Mouse (Mus musculus): ENCODE measurements around the gene Fgd3.

Gene Fgd3

DNA sequence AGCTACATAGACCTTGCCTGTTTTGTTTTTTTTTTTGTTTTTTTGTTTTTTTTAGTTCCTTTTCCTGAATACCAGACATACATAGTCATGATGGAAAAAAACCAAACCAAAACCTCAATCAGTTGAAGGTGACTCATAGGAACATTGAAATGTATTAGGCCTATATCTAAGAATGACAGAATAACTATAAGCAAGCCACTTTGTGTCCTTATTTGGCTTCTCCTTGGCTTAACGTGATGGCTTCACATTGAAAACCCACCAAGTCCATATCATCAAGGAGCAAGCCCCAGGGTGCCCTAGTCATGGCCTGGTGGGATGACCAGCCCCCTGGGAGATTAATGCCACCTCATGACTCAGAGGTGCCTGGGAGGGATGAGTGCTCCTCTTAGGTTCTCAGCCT, 19.3 kb downstream of the Fgd3 start:
- no peak for DNase-seq

DNA sequence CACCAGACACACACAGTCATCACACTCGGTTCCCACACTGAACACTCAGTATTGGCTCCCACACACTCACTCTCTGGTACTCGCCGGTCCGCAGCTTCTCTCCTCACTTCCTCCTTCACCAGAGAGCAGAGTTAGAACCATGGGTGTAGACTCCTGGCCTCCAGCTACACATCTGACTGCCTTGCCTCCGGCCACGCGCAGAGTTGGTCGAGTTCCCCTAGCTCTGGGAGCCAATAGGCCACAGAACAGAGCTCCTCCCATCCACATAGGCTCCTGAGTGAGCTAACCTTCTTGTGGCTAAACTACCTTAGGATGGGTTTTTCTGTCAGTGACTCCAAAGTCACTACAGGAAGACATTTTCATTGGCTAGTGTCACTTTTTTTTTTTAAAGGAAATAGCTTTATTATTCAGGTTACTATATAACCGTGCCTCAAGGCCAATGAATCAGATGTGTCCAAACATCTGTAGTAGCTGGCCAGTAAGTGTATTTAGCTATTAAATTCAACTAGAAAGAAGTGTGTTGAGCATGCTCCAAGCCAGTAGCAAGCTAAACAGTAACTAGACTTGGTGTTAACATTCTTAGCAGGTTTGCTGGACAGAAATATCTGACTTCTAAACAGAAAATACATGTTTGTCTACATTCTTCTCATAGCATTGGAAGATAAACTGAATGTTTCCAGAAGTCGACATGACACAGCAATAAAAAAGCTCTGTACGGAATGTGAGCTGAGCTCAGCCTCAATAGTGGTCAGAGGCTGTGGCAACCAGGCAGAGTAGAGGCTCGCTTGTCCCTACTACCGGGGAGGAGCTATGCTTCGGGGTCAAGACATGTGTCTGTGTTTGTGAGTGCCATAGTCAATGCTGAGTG, 21.4 kb downstream of the Fgd3 start:
- DNase-seq, result peak; percentile 66 to 68

DNA sequence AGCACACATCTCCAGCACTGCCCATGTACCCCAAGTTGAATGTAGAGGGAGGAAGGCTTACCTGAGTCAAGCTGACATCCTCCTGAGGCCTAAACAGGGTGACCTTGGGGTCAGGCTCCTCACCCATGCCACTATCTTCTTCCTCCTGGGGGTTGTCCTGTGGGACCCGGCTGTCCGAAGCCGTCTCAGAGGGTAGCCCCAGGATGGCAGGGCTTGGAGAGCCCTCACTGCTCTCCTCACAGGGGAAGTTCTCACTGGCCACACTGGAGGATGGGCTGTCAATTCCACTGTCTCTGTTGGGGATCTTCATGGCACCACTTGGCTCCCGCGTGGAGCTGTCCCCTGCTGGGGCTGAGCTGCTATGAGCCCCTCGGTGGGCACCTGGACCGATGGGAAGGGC, 23.8 kb downstream of the Fgd3 start:
- DNase-seq, result no peak

DNA sequence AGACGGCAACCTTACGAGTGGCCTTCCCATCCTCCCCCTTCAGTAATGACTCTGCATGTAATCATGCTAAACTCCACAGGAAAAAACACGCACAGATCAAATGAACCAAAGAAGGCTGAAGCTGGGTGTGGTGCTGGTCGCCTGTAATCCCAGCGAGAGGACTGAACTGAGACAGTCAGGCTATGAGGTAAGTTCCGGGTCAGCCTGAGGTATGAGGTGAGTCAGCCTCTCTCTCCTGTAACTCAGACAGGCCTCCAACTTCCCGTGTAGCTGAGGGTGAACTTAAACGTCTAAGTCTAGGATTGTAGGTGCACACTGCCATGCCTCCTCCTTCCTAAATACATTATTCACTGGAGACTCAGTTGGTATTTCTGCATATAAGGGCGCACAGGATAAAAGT, 26.0 kb downstream of the Fgd3 start:
- no peak for DNase-seq

DNA sequence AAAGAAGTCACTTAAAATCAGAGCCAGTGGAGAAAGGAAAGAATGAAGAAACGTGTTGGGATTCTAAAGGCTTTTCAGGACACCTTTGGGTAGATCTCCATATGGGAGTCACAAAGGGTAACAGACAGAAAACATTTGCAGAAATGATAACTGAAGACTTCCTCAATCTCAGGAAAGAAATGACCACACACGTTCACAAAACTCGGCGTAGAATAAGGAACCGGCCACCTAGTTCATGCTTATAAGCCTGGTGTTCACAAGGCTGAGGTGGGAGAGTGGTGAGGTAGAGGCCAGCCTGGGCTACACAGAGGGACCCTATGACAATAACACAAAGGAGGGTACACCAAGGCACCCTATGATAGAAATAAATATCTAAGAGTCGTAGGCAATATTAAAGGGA, 28.2 kb downstream of the Fgd3 start:
- DNase-seq, result no peak

DNA sequence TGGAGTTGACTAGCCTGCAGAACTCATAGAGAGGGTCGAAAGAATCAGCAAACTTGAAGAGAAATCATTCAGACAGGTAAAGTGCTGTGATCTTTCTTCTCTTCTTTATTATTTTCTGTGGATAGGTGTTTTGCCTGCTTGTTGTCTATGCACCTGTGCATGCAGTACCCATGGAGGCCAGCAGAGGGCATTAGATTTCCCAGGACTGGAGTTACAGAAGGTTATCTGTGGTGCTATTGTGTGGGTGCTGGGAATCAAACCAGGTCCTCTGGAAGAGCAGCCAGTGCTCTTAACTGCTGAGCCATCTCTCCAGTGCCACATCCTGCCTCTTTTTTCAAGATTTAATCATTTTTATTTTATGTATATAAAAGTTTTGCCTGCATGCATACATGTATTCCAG, 28.7 kb downstream of the Fgd3 start:
- DNase-seq, result peak; percentile 23 to 65

DNA sequence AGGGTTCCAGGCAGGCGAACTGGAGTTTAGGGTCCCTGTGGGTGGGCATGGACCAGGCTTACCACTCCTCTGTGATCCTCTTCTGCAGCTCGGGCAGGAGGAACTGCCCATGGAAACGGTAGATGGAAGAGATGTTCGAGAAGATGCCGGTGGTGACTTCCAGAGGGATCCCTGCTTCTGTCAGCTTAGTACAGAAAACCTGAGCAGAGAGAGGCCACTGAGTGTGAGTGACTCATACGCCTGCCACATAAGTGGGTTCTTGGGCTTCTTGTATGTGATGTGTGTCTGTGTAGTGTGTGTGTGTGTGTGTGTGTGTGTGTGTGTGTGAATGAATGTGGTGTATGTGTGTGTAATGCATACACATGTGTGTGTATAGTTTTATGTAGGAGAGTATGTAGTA, 32.9 kb downstream of the Fgd3 start:
- no peak for DNase-seq

DNA sequence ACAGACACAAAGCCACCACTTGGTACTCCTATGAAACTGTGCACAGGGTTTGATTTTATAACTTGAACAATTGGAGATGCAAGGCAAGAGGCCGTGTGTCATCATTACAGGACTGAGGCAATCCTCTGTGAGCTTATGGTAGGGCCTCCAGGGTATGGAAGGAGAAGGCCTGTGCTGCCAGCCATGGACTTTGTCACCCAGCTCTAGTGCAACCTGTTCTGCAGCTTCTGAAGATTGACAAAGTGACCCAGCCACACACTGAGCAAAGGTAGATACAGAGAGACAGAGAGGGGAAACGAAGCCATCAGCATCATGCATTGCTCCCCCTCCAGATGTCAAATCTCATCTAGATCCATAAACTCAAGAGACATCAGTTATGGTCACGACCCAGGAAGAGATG, 33.4 kb downstream of the Fgd3 start:
- no peak for DNase-seq

DNA sequence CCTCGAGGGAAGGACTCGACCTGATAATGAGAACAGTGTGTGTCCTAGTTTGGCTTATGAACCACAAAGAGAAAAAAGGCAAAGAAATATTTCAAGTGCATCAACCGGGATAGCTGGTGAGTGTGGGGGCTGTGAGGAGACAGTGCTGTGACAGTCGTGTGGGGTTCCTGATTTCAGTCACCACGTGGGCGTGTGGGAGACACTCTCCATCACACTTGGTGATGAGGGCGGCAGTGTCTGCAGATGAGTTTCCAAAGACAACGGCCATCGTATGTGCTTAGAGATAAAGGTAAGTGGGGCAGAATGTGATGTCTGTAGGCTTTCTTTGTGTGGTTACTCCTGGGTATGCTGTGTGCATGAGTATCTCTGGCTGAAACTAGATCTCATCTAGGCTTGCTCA, 36.4 kb downstream of the Fgd3 start:
- no peak for DNase-seq

DNA sequence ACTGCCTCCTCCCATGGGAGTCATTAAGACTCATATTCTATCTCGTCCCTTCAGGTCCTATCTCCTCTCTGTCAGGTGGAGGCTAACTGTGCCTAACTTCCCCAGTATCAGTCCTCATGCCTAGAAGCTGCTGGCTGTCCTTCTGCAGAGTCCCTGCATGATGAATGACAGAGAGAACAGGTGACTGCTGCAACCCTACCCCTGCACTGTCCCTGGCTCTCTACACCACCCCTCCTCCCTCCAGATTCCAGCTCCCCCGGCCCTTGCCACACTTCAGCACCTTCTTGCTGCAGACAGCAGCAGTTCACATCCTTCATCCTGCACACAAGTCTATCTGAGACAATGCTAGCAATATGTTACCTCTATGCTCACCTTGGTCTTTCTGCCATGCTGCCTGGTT, 37.9 kb downstream of the Fgd3 start:
- no peak for DNase-seq

DNA sequence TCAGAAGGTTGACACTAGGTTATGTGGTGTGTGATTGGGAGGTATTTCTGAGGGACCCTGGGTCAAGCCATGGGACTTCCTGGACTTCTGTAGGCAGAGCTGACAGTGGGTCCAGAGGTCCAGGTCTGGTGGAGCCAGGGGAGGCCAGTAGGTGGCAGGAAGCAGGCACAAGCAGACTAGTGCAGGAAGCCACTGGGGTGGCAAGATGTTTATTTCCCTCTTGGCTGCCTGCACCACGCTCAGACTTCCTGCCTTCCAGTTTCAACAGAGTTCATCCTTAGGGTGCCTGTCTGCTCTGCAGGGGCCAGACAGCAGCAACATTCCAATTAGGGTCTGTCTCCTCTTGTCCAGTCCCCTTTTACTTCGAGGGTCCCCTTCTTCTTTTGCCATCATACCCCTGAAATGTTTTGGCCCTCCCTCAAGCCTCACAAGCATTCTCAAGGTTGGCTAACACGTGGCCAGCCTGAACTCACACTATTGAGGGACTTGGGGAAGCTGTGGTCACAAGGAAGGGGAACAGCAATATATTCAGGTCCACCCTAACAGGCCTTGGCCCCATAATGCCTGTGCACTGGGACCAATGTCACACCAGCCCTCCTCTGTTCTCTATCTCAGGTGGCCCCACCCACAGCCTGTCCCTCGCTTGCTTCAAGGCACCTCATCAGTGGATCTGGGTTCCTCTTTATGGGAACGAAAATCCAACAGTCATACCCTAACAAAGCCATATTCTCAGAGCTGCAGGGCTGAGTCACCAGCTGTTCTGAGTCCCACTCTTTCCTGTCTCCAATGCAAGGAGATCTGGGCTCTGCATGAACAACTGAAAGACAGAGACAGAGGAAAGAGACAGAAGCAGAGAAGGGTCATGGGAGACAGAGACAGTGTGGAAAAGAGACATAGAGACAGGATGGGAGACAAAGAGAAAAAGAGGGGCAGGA, 48.0 kb downstream of the Fgd3 start:
- DNase-seq, result peak; percentile 17 to 44

DNA sequence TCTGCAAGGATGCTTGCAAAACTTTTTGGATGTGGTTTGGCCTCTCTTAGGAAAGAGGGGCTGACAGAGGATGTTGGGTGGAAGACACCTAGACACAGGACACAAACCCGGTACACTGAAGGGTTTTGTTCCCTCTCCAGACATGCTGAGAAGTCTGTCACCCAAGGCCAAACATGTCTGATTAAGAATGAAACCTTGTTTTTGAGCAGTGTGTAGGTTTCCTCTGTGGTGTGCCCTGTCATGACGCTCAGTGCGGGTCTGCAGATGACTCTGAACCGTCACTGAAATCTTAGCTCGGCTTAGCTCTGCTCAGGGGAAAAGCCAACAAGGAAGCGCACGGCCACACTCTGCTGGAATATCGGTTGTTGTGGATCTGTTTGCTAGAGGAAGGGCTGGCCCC, 49.6 kb downstream of the Fgd3 start:
- DNase-seq, result no peak

DNA sequence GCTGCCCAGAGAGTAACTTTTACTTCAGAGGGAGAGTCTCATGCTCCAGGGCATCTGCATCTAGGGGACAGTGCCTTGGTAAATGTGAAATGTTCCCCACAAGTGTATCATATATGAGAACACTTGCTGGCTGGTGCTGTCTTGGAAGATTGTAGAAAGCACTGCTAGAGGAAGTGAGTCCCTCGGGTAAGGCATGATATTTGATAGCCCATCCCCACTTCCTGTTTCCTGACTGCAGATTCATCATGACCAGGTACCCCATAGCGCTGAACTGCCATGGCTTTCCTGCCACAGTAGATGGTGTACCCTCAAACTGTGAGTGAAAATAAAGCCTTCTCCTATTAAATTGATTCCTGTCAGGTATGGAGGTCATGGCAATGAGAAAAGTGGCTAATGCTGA, 52.5 kb downstream of the Fgd3 start:
- no peak for DNase-seq

DNA sequence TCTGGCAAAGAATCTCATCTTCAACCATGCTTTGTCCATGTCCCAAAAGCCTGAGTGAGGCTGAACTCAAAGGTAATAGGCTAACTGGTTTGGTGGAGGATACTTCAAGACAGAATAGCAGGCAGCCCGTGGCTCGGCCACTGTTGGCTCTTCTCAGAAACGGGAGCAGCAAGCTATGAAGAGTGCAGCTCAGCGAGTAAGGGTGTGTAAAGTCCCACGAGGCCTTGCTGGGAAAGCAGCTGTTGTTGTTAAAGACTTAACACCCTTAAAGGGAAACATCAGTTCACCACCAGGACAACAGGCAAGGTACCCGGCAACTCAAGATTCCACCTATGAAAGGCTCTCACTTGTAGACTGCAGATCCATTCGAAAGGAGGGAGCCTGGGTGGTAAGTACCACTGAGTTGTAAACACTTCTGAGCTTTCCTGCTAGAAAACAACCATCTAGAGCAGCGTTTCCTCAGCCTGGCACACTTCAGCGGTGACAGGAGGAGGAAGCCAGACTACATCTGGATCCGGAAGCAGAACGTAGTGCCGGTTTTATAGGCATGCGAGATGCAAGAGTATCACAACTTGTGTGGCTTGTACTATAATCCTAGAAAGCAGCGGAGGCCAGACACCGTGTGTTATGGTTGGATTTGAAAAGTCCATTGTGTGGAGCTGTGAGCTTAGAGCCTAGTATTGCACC, 59.9 kb downstream of the Fgd3 start:
- no peak for DNase-seq

DNA sequence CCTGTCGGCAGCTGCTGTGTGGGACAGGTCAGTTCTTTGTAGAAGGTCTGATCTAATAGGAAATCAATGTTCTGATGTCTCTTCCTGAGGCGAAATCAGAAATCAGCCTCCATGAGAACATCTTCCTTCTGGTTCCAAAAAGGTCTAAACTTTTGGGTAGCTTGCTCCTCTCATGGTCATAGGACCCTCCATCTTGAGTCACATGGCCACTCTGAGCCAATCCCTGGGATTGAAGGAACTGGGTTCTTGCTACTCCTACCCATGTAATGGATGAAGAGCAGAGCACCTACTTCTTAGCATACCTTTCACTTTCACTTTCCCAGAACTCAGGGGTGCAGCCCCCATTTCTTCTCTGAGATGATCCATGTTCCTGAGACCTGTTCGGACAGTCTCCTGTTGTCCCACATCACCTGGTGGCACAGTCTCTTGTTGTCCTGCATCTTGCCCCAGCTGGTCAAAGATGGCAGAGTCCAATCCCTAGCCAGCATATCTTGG, 62.2 kb downstream of the Fgd3 start:
- DNase-seq, result no peak

DNA sequence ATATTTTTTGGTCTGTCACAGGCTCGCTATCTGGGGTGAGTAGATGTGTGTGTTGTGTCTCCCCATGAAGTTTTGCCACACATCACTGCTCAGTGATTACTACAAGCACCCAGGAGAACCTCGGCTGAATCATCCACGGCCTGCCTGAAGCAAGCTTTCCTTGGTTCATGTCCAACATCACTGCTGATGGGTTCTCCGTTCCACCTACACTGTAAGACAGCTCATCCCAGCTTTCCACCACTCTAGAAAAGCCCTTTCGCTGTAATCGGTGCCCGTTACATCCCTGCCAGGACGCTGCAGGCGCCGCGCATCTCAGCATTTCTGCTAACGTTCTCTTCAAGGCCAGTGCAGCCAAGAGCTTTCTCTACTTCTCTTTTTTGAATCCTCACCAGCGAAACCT, 67.4 kb downstream of the Fgd3 start:
- DNase-seq, result no peak

DNA sequence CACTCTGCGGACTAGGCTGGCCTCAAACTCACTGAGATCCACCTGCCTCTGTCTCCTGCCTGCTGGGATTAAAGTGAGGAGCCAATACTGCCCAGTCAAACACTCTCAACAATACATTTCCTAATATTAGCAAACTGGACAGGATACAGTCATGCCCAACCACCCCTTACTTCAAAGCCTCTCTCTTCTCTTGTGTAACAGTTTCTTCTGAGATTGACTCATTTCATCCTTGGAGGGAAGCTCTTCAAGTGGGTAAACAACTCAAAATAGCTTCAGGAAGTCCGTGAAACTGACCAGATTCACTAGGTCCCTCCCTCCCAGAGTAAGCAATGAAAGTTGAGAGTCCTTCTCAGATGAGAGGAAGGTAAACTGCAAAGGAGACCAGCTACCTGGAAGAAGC, 68.0 kb downstream of the Fgd3 start:
- no peak for DNase-seq

DNA sequence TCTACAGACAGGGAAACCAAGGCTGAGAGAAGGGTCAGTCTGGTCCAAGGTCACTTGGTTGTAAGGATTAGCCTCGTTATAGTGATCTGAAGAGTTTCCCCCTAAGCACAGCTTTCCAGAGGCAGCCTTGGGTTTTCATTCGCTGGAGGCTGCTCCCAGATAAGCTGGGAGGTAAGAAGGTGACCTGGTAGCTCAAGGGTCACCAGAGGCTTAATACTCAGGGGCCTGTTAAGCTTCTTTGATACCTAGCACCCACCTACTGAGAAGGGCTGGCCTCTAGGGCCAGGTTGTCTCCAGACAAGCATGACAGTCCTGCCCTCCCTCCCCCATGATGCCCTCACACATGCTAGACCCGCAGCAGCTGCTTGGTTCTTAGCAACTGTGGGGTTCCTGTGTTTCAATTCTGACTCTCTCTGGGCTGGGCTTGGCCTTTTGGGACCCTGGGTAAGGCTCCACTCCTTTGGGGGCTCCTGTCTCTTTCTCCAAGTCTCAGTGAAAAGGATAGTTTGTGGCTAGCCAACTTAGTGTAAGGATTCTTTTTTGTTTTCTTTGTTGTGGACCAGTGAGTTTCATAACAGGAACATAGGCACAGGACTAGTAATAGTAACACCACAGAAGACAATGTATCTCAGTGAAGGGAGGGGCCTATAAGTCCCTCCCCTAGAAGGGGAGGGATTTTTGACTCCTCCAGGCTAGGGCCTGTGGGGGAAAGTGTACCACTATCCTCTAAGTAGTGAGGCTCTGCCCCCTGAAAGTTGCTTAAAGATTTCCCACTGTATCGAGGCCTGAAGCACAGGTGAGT, 69.2 kb downstream of the Fgd3 start:
- no peak for DNase-seq

DNA sequence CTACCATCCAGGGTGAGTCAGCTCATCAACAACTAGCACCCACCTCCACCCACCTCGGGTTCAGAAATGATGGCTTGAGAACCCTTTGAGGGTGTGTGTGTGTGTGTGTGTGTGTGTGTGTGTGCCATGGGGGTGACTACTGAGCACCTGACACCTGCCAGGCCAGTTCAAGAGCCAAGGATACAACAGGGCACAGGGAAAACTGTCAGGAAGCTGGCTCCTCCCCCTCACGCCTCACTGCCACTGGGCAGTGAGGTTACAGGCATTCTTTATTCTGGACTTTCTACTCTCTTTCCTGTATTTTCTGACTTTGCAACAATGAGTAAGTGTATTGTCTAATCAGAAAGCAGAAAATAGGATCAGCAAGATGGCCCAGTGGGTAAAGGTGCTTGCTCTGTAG, 70.5 kb downstream of the Fgd3 start:
- peak; percentile 89 to 92 for DNase-seq

DNA sequence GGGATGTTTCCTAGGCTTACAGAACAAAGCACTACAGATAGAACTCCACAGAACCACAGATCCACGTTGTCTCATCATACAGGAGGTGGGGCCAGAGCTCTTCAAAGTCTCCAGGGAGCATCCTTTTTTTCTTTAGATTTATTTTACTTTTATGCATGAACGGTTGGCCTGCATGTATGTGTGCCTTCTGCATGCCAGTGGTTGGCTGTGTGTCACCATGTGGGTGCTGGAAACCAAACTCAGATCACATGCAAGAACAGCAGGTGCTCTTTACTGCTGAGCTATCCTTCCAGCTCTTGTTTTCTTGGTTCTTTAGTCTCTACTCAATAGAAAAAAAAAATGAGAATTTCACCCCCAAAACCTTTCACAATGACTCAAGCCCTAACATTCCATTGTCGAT, 71.2 kb downstream of the Fgd3 start:
- no peak for DNase-seq

DNA sequence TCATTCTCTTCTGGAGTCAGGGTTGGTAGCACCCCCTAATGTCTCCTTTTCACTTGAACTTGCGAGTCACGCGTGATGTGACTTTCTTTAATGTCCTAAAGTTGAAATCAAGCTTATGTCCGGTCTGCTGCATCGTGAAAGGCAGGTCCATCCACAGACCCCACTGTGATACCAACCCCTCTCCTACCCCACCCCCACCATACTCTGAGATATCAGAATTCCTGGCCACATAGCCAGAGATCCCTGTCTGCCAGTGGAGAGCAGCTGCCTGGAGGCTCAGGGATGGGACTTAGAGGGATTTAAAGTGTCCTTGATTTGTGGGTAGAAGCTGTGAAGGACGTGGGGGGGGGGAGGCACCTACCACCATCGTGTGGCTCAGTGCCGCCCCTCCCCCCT, 71.6 kb downstream of the Fgd3 start, which contains the start of gene Susd3:
Gene Susd3, minus strand, starts transcription at position 240 of the 396 bp plus-strand sequence.
- DNase-seq, result no peak
